Mouse (Mus musculus): Measurements from ENCODE around the gene Mllt3.

Gene Mllt3

DNA sequence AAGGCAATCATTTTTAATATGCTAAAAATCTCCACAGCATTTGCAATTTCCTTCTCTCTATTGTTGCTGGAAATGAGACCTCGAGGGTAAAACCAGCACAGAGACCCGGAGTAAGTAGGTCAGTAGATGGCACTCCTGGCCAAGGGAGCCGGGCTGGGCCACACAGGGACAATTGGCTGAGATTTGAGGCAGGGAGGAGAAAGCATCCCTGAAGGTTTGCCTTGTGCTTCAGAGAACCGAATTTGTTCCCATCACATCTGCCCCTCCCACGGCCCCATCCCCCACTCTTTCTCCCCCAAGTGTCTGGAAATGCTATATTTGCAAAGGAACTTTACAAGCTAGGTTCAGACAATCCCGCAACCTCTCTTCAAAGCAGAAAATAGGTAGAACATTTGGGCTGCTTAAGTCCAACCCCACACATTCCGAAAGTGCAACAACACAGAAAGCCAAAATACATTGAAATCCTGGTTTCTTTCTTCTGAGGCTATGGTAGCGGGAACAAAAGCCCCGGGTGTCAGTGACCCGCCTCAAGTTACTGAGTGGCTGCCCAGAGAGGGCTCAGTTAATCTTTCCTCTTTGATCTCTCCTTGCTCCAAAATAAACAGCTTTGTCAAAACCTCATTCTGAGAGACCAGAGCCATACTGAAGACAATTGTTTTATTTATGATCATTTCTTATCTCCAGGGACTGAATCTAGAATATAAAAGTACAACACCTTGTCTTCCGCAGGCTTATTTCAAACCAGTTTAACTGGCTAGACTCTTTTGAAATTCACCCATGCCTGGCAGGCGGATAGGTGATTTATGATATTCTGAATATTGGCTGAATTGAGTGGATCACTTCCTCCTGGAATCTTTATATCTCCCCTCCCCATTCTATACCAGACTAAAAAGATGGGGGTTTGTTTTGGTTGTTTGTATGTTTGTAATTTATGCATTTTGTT is 247.8 kb downstream of the Mllt3 start:
- CTCF ChIA-PET: interaction anchor here (0.7 kb wide), 1 partner anchor 182 kb away, joined by 4 read pairs; no protein-coding TSS in a partner anchor

DNA sequence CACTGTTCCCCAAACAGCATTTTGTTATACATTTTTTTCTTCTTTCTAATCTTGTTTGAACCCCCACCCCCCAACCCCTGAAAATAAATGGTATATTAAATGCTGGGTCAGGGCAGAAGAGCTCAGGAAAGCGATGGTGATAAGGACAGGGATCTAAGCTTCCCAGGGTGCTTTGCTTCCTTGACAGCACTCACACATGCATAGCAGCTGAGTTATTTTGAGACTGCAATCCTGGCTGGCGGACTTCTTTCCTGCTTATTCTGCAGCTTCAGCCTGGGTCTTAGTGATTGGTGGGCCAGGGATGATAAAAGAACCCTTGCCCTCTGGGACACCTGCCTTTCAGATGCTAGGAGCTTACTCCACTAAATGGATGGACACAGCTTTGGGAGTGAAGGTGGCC is 249.4 kb downstream of the Mllt3 start:
- CTCF ChIA-PET: interaction anchor here (0.5 kb wide), 1 partner anchor 933 kb away, joined by 11 read pairs; no protein-coding TSS in a partner anchor

DNA sequence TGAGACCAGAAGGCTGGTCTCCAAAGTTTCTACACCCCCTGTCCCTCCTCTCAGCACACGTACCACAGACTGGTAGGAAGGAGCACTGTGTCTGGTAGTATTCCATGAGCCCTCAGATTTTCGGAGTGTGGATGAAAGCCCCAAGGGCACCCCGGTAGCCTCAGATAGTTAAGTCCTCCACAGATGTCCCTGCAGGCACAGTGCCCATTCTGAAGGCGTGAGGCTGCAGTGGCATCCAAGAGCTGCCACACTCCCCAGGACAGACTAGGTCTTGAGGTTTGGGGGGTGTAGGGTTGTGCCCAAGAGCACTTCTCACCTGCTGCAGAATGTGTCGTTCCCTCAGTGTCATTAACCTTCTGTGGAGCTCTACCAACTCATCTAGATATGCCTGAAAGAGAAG is 251.2 kb downstream of the Mllt3 start:
- CTCF ChIA-PET: interaction anchor here (0.5 kb wide), 1 partner anchor 352 kb away, joined by 3 read pairs; no protein-coding TSS in a partner anchor

DNA sequence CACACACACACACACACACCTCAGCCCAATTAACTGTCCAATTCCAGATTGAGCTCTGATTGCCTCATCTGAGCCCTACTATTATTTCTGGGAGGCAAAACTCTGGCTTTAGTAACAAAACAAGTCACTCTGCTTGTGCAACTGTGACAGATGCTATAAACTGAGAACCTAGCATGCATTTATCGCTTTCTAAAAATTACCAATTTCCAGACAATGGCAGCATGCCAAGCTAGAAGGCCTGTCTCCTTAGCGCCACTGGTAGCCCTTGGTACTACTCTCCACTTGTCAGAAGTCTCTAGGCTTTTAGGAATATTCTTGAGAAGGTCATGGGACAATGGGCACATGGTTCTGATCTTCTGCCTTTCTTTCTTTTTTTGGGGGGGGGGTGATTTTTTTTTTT is 257.4 kb downstream of the Mllt3 start:
- CTCF ChIA-PET: no interaction called here

DNA sequence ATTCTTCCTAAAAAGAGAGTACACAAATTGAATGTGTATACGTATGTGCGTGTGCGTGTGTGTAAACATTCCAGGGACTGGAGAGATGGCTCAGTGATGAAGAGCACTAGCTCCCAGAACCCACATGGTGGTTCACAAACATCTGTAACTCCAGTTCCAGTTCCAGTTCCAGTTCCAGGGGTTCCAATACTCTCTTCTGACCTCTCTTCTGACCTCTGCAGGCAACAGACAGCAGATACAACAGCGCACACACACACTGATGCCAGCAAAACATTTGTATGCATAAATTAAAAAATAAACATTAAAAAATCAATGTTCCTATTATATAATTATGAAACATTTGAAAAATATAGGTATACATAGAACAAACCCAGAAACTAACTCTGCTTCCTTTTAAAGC is 258.6 kb downstream of the Mllt3 start:
- CTCF ChIA-PET: no interaction called here

GRCm38 (mm10) chr4:87767711-87768561 is 265.2 kb downstream of the Mllt3 start:
- CTCF ChIA-PET: no interaction called here

GRCm38 (mm10) chr4:87765729-87766128 is 267.4 kb downstream of the Mllt3 start:
- CTCF ChIA-PET: no interaction called here

- CTCF ChIA-PET: no interaction called here
These were observed 272.1 kb downstream of the Mllt3 start for GRCm38 (mm10) chr4:87761075-87761474.

DNA sequence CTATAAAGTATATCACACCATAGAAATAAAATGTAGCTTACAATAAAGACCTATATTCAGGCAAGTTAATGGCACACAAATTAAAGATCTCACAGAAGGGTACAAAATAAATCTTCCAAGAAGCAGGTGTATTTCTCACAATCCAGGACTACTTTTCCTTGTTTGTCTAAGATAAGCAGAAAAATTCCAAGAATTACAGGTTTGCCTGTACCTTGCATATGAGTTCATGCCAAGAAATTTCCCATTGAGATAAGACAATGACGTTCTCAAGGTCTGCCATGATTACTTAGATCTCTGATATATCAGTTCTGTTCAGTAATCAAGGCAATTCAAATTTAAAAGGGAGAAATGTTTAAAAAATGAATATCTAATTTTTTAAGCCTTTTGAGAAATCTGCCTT is 272.9 kb downstream of the Mllt3 start:
- CTCF ChIA-PET: no interaction called here

- CTCF ChIA-PET: no interaction called here
These were observed 273.5 kb downstream of the Mllt3 start for GRCm38 (mm10) chr4:87759625-87760024.

DNA sequence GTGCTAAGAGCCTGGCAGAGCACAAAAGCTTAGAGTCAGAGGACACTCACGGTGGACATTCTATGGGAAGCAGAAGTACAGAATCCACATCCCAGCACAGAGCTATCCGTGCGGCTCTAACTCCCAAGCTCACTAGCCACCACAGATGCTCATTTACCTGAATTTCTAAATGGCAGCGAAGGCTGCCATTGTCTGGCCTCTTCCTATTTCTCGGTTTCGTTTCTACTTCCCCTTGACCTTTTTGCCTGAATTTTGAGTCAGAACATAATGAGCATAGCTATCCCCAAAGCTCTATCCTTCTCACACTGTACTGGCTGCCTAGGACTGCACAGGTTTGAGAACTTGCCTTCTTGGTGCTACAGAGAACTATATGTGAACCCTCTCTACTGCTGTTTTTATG is 274.1 kb downstream of the Mllt3 start:
- CTCF ChIA-PET: no interaction called here

GRCm38 (mm10) chr4:87751515-87751864 is 281.7 kb downstream of the Mllt3 start:
- CTCF ChIA-PET: no interaction called here

- CTCF ChIA-PET: no interaction called here
These were observed 282.2 kb downstream of the Mllt3 start for GRCm38 (mm10) chr4:87750856-87751514.

- CTCF ChIA-PET: no interaction called here
These were observed 283.5 kb downstream of the Mllt3 start for GRCm38 (mm10) chr4:87749532-87750234.

- CTCF ChIA-PET: no interaction called here
These were observed 288.0 kb downstream of the Mllt3 start for GRCm38 (mm10) chr4:87745016-87745645.

- CTCF ChIA-PET: no interaction called here
These were observed 293.5 kb downstream of the Mllt3 start for GRCm38 (mm10) chr4:87739524-87740128.

DNA sequence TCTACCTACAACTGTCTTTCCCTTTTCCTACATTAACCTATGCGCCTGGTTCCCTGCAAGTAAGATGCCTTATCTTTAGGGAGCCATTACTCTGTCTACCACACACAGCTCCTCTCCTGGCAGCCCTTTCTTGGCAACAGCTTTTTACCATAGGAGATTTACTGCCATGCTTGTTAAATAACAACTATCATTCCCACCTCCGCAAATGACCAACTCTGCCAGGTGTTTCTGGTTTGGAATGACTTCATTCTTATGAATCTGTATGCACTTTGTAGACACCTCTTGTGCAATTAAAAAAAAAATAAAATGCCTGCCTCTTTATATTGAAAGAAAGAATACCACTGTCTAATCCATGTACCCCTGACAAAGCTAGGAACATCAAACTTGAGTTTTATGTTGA is 294.1 kb downstream of the Mllt3 start:
- CTCF ChIA-PET: no interaction called here

- CTCF ChIA-PET: no interaction called here
These were observed 295.9 kb downstream of the Mllt3 start for GRCm38 (mm10) chr4:87737201-87737806.

GRCm38 (mm10) chr4:87736779-87737178 is 296.4 kb downstream of the Mllt3 start:
- CTCF ChIA-PET: no interaction called here

- CTCF ChIA-PET: no interaction called here
These were observed 302.0 kb downstream of the Mllt3 start for GRCm38 (mm10) chr4:87731118-87731672.

Data from spleen, embryonic (tissue).